Mouse (Mus musculus) effector memory CD4-positive, alpha-beta T cell, adult 5 months (primary cell): ENCODE results near the gene Ubn1. TPM values are rescaled to one million over a fixed set of nuclear protein-coding genes. Genes with fewer than 3 reads are reported as not detected.

Source experiments
- polyA plus RNA-seq: library from polyadenylated mRNA; unstranded; fragments of 100-300 nt; shearing (Covaris generic); gene quantifications from one replicate; pipeline ENCODE4 v1.2.1, GENCODE M21; 2017

Gene Ubn1
- 78.4 TPM for polyA plus RNA-seq

DNA sequence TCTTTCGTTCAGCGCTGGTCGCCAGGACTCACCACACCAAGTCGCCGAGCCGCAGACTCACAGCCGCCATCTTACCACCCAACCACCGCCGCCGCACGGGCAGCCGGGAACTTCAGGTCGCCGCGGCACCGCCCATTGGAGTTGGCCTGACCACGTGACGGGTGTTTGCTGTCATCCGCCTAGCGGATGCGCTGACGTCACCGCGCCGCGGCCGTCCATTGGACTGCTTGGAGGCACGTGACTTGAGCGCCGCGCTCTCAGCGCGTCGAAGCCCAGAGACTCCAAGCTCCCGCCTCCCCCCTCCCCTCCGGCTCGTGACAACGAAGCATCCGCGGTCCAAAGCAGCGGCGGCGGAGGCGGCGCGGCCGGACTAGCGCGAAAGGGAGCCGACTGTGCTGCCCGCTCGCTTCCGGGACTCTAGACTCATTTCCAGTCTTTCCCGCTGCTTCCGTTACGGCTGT, at the start of gene Ubn1, which contains the start of gene Glyr1:
Ubn1 (plus strand) TSS at position 284 of the 461 bp plus-strand sequence.
Glyr1 (minus strand) TSS at position 90 of the 461 bp plus-strand sequence.

DNA sequence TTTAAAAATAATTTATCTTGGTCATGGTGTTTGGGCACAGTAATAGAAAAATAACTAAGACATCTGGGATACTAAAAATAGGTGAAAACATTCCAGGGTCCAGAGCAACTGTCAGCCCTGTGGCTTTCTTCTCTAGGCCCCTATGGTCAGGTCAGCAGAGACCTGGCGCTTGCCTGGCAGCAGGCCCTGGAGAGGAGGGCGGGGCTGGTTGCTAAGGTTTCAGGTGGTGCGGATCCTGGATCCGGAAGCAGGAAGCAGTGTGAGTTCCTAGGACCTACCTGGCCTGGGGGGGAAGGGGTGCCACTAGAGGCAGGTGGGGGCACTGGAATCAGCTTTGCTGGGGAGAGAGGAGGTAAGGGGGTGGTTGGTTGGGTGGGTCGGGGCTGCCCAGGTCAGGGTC, 42.8 kb upstream of the Ubn1 start, which contains the start of gene Smim22:
Smim22 (plus strand) TSS at position 222 of the 400 bp plus-strand sequence.

DNA sequence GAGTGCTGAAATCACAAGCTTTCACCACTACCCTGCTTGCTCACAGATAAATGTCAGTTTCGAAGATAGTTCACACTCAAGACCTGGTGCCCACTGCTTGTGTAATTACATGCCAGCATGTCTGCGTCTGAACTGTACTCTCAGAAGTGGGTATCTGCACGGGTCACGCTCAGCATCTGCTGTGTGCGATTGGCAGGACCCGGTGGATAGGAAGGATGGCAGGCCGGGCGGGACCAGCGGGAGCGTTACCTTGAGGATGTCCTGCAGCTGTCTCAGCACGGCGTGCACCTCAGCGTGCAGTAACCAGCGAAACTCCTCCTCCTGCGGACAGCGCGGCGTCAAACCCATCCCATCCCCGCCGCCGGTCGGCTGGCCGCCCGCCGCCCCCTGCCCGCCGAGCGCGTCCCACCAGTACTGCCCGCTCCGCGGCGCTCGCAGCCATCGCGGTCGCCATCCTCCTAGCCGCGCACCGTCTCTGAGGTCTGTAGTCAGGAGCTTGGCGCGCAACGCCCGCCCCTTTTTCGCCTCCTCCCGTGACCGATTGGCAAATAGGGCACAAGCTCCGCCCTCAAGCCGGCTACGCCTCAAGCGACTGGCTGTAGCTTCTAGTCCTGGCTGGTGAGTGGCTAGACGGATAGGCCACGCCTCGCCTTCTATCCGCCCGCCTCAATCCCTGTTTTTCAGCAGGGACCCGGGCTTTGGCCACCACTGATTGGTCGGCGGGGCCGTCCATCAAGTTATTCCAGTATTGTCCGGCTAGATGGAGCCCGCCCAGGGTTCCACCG, 36.6 kb upstream of the Ubn1 start, which contains the start of gene Rogdi:
Rogdi (minus strand) TSS at position 500 of the 785 bp plus-strand sequence.

DNA sequence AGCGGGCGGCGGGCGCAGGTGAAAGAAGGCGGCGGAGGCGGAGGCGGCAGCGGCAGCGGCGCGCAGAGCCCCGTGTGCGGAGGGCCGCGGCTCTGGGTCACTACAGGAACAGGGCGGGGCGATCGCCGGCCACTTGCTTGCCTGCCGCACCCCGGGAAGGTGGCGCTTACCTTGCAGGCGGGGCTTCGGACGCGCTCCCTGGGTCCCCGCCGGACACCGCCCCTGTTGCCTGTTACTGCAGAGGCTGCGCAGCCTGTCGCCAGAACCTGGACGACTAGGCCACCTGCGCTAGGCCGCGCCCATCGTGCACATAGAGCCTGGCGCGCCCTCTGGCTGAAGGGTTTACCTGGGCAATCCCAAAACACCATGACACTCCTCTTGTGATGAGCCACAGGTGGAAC, 82.5 kb downstream of the Ubn1 start, which contains the start of gene Ppl:
Ppl (minus strand) TSS at position 21 of the 401 bp plus-strand sequence.

Other genes starting within 250 kb of the Ubn1 start
- gene 4930562C15Rik, start 214.6 kb upstream of the Ubn1 start, polyA plus RNA-seq: 0.31 TPM
- 119 TPM for gene Ubald1, start 169.7 kb upstream of the Ubn1 start, polyA plus RNA-seq
- gene Mgrn1, start 163.8 kb upstream of the Ubn1 start, polyA plus RNA-seq: 61.7 TPM
- gene Nudt16l1, start 111.3 kb upstream of the Ubn1 start, polyA plus RNA-seq: 57.5 TPM
- gene Anks3, start 85.9 kb upstream of the Ubn1 start, polyA plus RNA-seq: 55.1 TPM
- not detected for gene Sept12, start 52.2 kb upstream of the Ubn1 start, polyA plus RNA-seq
- not detected for gene Smim22, start 42.8 kb upstream of the Ubn1 start, polyA plus RNA-seq
- 15.3 TPM for gene Rogdi, start 36.5 kb upstream of the Ubn1 start, polyA plus RNA-seq
- gene Glyr1, start 194 bp upstream of the Ubn1 start, polyA plus RNA-seq: 122 TPM
- 0.15 TPM for gene Ppl, start 82.4 kb downstream of the Ubn1 start, polyA plus RNA-seq
- gene Sec14l5, start 97.1 kb downstream of the Ubn1 start, polyA plus RNA-seq: not detected
- 26.1 TPM for gene Nagpa, start 154.0 kb downstream of the Ubn1 start, polyA plus RNA-seq
- gene AU021092, start 172.2 kb downstream of the Ubn1 start, polyA plus RNA-seq: not detected
- 40.8 TPM for gene Alg1, start 183.6 kb downstream of the Ubn1 start, polyA plus RNA-seq
- 25.8 TPM for gene Eef2kmt, start 205.9 kb downstream of the Ubn1 start, polyA plus RNA-seq